Mouse (Mus musculus) CH12.LX (cell line): ENCODE data around the gene Best1. TPM values are rescaled to one million over a fixed set of nuclear protein-coding genes. Genes with fewer than 3 reads are reported as not detected.

ENCODE experiments used
- DNase-seq: peaks from one replicate; pipeline ENCODE4 v3.0.0-alpha.2; 2013; ENCODE audit errors: extremely low read depth
- H3K27ac ChIP-seq: 2 replicates; pipeline ENCODE4 v1.5.1; 2012; ENCODE audit warnings: low read depth, mild to moderate bottlenecking, control low read depth, moderate library complexity; ENCODE audit not compliant: insufficient read depth
- H3K27me3 ChIP-seq: replicated peaks from 2 replicates; pipeline ENCODE3; 2012; ENCODE audit warnings: inconsistent platforms
- H3K36me3 ChIP-seq, 2 experiments: replicated peaks in 1 of 2; 2 replicates each; pipeline versions ENCODE3 to v1.6.1; 2012; ENCODE audit warnings: inconsistent platforms in 1 of 2, low read length in 1 of 2, mild to moderate bottlenecking in 1 of 2, mixed read lengths in 1 of 2, moderate library complexity in 1 of 2; ENCODE audit not compliant: control insufficient read depth in 1 of 2, insufficient read depth in 1 of 2
- H3K4me1 ChIP-seq, 2 experiments: 2 replicates each; pipeline ENCODE4 v1.6.1; 2012; ENCODE audit warnings: inconsistent platforms in 1 of 2, moderate library complexity in 1 of 2; ENCODE audit not compliant: insufficient read depth in 2 of 2, control insufficient read depth in 1 of 2
- H3K4me2 ChIP-seq: 2 replicates; pipeline ENCODE4 v1.6.1; 2012; ENCODE audit warnings: low read depth, mild to moderate bottlenecking, control low read depth; ENCODE audit not compliant: poor library complexity, insufficient read depth, severe bottlenecking
- H3K4me3 ChIP-seq, 3 experiments: fragments of 150-350 bp in 1 of 3; sonication (generic) in 1 of 3; replicated peaks in 1 of 3; 2 replicates each; pipeline versions ENCODE3 to v1.5.1; 2011 to 2012; ENCODE audit warnings: low read depth in 2 of 3, low read length in 2 of 3, mild to moderate bottlenecking in 2 of 3, moderate library complexity in 2 of 3, control low read depth in 1 of 3, improper control_type of control experiment in 1 of 3, inconsistent platforms in 1 of 3, mixed read lengths in 1 of 3; ENCODE audit not compliant: poor library complexity in 1 of 3
- H3K79me2 ChIP-seq: replicated peaks from 2 replicates; pipeline ENCODE4 v1.6.1; 2012; ENCODE audit warnings: mild to moderate bottlenecking, moderate library complexity; ENCODE audit not compliant: control insufficient read depth, poor library complexity, insufficient read depth, severe bottlenecking; ENCODE audit errors: extremely low read depth
- H3K9ac ChIP-seq: 2 replicates; pipeline ENCODE4 v1.6.1; 2012; ENCODE audit warnings: low read depth, mild to moderate bottlenecking, control low read depth, moderate library complexity; ENCODE audit not compliant: insufficient read depth
- H3K9me3 ChIP-seq: replicated peaks from 2 replicates; pipeline ENCODE3; 2012; ENCODE audit warnings: low read length, inconsistent platforms, mixed read lengths
- CHD1 ChIP-seq: IDR thresholded peaks from 2 replicates; pipeline ENCODE4 v1.6.1; 2012; ENCODE audit warnings: low read depth, low read length, improper control_type of control experiment, inconsistent platforms
- CHD2 ChIP-seq: IDR thresholded peaks from 2 replicates; pipeline ENCODE4 v1.6.1; 2011; ENCODE audit warnings: low read length, improper control_type of control experiment
- E2F4 ChIP-seq: IDR thresholded peaks from 2 replicates; pipeline ENCODE4 v1.6.1; 2011; ENCODE audit warnings: low read depth, low read length, improper control_type of control experiment; ENCODE audit not compliant: insufficient replicate concordance
- ELF1 ChIP-seq: IDR thresholded peaks from 2 replicates; pipeline ENCODE4 v1.6.1; 2014; ENCODE audit warnings: low read depth, mild to moderate bottlenecking, inconsistent platforms, low read length, improper control_type of control experiment
- EP300 ChIP-seq: IDR thresholded peaks from 2 replicates; pipeline ENCODE4 v1.6.1; 2011; ENCODE audit warnings: low read length, improper control_type of control experiment
- ETS1 ChIP-seq: conservative IDR thresholded peaks from 2 replicates; pipeline ENCODE4 v1.6.1; 2012; ENCODE audit warnings: low read depth, mild to moderate bottlenecking, inconsistent platforms, low read length, improper control_type of control experiment, moderate library complexity
- GABPA ChIP-seq: IDR thresholded peaks from 2 replicates; pipeline ENCODE4 v1.6.1; 2012; ENCODE audit warnings: low read depth, low read length, improper control_type of control experiment, inconsistent platforms; ENCODE audit not compliant: insufficient replicate concordance
- HCFC1 ChIP-seq: IDR thresholded peaks from 2 replicates; pipeline ENCODE4 v1.6.1; 2012; ENCODE audit warnings: low read depth, mild to moderate bottlenecking, inconsistent platforms, low read length, improper control_type of control experiment
- IRF4 ChIP-seq: IDR thresholded peaks from 2 replicates; pipeline ENCODE4 v1.6.1; 2014; ENCODE audit warnings: low read depth, mild to moderate bottlenecking, inconsistent platforms, low read length, improper control_type of control experiment
- JUND ChIP-seq: conservative IDR thresholded peaks from 2 replicates; pipeline ENCODE4 v1.6.1; 2011; ENCODE audit warnings: low read depth, low read length, improper control_type of control experiment
- KAT2A ChIP-seq: IDR thresholded peaks from 2 replicates; pipeline ENCODE4 v1.6.1; 2012; ENCODE audit warnings: low read length, improper control_type of control experiment, inconsistent platforms; ENCODE audit not compliant: insufficient replicate concordance
- MAX ChIP-seq: IDR thresholded peaks from 2 replicates; pipeline ENCODE4 v1.6.1; 2011; ENCODE audit warnings: low read length, improper control_type of control experiment
- MEF2A ChIP-seq: IDR thresholded peaks from 2 replicates; pipeline ENCODE4 v1.6.1; 2014; ENCODE audit warnings: low read depth, mild to moderate bottlenecking, inconsistent platforms, low read length, improper control_type of control experiment, borderline replicate concordance
- MXI1 ChIP-seq: IDR thresholded peaks from 2 replicates; pipeline ENCODE4 v1.6.1; 2011; ENCODE audit warnings: mild to moderate bottlenecking, low read depth, low read length, improper control_type of control experiment
- NRF1 ChIP-seq: IDR thresholded peaks from 2 replicates; pipeline ENCODE4 v1.6.1; 2014; ENCODE audit warnings: low read depth, mild to moderate bottlenecking, inconsistent platforms, low read length, improper control_type of control experiment, moderate library complexity
- PAX5 ChIP-seq: IDR thresholded peaks from 2 replicates; pipeline ENCODE4 v1.6.1; 2012; ENCODE audit warnings: low read length, inconsistent platforms, mixed read lengths
- POLR2A ChIP-seq: IDR thresholded peaks from 2 replicates; pipeline ENCODE4 v1.6.1; 2011; ENCODE audit warnings: low read depth, mild to moderate bottlenecking, improper control_type of control experiment, low read length
- RAD21 ChIP-seq: IDR thresholded peaks from 2 replicates; pipeline ENCODE4 v1.6.1; 2011; ENCODE audit warnings: low read depth, mild to moderate bottlenecking, low read length, improper control_type of control experiment, moderate library complexity
- RCOR1 ChIP-seq: conservative IDR thresholded peaks from 2 replicates; pipeline ENCODE4 v1.6.1; 2012; ENCODE audit warnings: low read depth, mild to moderate bottlenecking, inconsistent platforms, low read length, improper control_type of control experiment
- SMC3 ChIP-seq: IDR thresholded peaks from 2 replicates; pipeline ENCODE4 v1.6.1; 2011; ENCODE audit warnings: low read depth, low read length, improper control_type of control experiment
- TBP ChIP-seq: conservative IDR thresholded peaks from 2 replicates; pipeline ENCODE4 v1.6.1; 2011; ENCODE audit warnings: low read depth, low read length, improper control_type of control experiment
- UBTF ChIP-seq: IDR thresholded peaks from 2 replicates; pipeline ENCODE4 v1.6.1; 2012; ENCODE audit warnings: low read depth, mild to moderate bottlenecking, inconsistent platforms, low read length, improper control_type of control experiment, moderate library complexity
- USF1 ChIP-seq: IDR thresholded peaks from 2 replicates; pipeline ENCODE4 v1.6.1; 2014; ENCODE audit warnings: low read depth, mild to moderate bottlenecking, inconsistent platforms, low read length, improper control_type of control experiment
- ZC3H11A ChIP-seq: IDR thresholded peaks from 2 replicates; pipeline ENCODE4 v1.6.1; 2012; ENCODE audit warnings: low read depth, mild to moderate bottlenecking, inconsistent platforms, low read length, improper control_type of control experiment
- ZMIZ1 ChIP-seq: IDR thresholded peaks from 2 replicates; pipeline ENCODE4 v1.6.1; 2012; ENCODE audit warnings: low read depth, mild to moderate bottlenecking, inconsistent platforms, low read length, improper control_type of control experiment
- ZNF384 ChIP-seq: IDR thresholded peaks from 2 replicates; pipeline ENCODE4 v1.6.1; 2012; ENCODE audit warnings: low read depth, low read length, improper control_type of control experiment, inconsistent platforms
- dilution Hi-C: fragments of 300-500 bp; cut with MboI; formaldehyde crosslinking; loops from 2 replicates; pipeline ENCODE4 v1.14.3; 2020; ENCODE audit warnings: low sequenced_read_pairs; ENCODE audit not compliant: extremely low pct_unique_long_range_greater_than_20kb, extremely low pct_ligation_motif_present
- in situ Hi-C: fragments of 300-500 bp; cut with MboI; formaldehyde crosslinking; loops from 3 replicates; pipeline ENCODE4 v1.14.3; 2019; ENCODE audit warnings: low sequenced_read_pairs, low pct_ligation_motif_present, low pct_unique_long_range_greater_than_20kb, mixed read lengths
- polyA plus RNA-seq: library from polyadenylated mRNA; unstranded; fragments of >175 nt; gene quantifications from 2 replicates; pipeline ENCODE4 v1.2.1, GENCODE M21; 2012; ENCODE audit warnings: low read depth; ENCODE audit not compliant: insufficient read length
- total RNA-seq, 2 experiments: library from RNA; depleted of rRNA; stranded (reverse); fragments of 300-350 nt in 1 of 2; fragments of >200 nt in 1 of 2; gene quantifications; 2 replicates each; pipeline ENCODE4 v1.2.3; 2012 to 2014

Best1 gene
- total and polyA plus RNA-seq, 3 experiments: 0.13 TPM; not detected in 2

GRCm38 (mm10) chr19:9940903-9941302 lies 60.5 kb downstream of the Best1 start:
- in situ Hi-C loops (no loop called here), dilution Hi-C loops (no loop called here)
- H3K4me3 ChIP-seq: no peak overlapping the region
- H3K4me1 ChIP-seq: peaks cover 39 to 90% of the 10 kb centered on the region in 2 experiments
- no peaks in the 10 kb centered on the region for H3K36me3 ChIP-seq
- no peak for DNase-seq
- H3K79me2 ChIP-seq: no peaks in the 10 kb centered on the region
- H3K27me3 ChIP-seq: no peaks in the 10 kb centered on the region
- TF ChIP-seq ZC3H11A: no peak
- no peak for TF ChIP-seq GABPA
- no peak for TF ChIP-seq MXI1
- no peak for TF ChIP-seq RCOR1
- no peak for TF ChIP-seq SMC3
- TF ChIP-seq ZNF384: no peak
- no peak for TF ChIP-seq EP300
- TF ChIP-seq E2F4: no peak
- no peak for TF ChIP-seq IRF4
- no peak for TF ChIP-seq USF1
- TF ChIP-seq KAT2A: no peak
- no peak for TF ChIP-seq JUND
- no peak for TF ChIP-seq HCFC1
- TF ChIP-seq ELF1: no peak
- no peak for TF ChIP-seq CHD1
- no peak for TF ChIP-seq CHD2
- no peak for TF ChIP-seq PAX5
- TF ChIP-seq POLR2A: no peak
- TF ChIP-seq TBP: no peak
- no peak overlapping the region for H3K4me2 ChIP-seq
- H3K9me3 ChIP-seq: no peaks in the 10 kb centered on the region
- H3K9ac ChIP-seq: no peak overlapping the region
- H3K27ac ChIP-seq: no peak overlapping the region

GRCm38 (mm10) chr19:9939841-9940240 lies 61.6 kb downstream of the Best1 start:
- TF ChIP-seq TBP (no peak), ELF1 (no peak), SMC3 (no peak), MEF2A (no peak), KAT2A (no peak), CHD1 (no peak), CHD2 (no peak), MAX (no peak), RAD21 (no peak), JUND (no peak), ZMIZ1 (no peak), NRF1 (no peak), UBTF (no peak), ETS1 (no peak), RCOR1 (no peak), MXI1 (no peak)
- dilution Hi-C loops (no loop called here), in situ Hi-C loops (no loop called here)
- Histone ChIP-seq H3K9me3 (no peaks in the 10 kb centered on the region), H3K4me1 (peaks cover 38 to 91% of the 10 kb centered on the region in 2 experiments), H3K9ac (no peak overlapping the region), H3K4me3 (no peak overlapping the region), H3K27ac (no peak overlapping the region), H3K4me2 (no peak overlapping the region), H3K36me3 (no peaks in the 10 kb centered on the region), H3K27me3 (no peaks in the 10 kb centered on the region), H3K79me2 (no peaks in the 10 kb centered on the region)
- DNase-seq: no peak
